Mouse (Mus musculus): ENCODE measurements around the gene Uhrf1. TPM values are rescaled to one million over a fixed set of nuclear protein-coding genes. Genes with fewer than 3 reads are reported as not detected.

The Uhrf1 gene
- total and polyA plus RNA-seq, 3 experiments = 161 to 220 (median 184) TPM

GRCm38 (mm10) chr17:56309191-56309945 is 6.2 kb downstream of the Uhrf1 start (continued):
- TF ChIP-seq E2F4 (IDR thresholded peaks at IDR 0.05; ENCODE audit: insufficient replicate concordance, low read depth, low read length) (no peak), TCF12 (IDR thresholded peaks at IDR 0.05; ENCODE audit: low read depth, low read length) (no peak), MAZ (IDR thresholded peaks at IDR 0.05; ENCODE audit: low read depth, low read length) (no peak), ZNF384 (IDR thresholded peaks at IDR 0.05; ENCODE audit: low read depth, low read length) (peak; percentile 29; the same call in 1 of the 2 replicates), TBP (conservative IDR thresholded peaks at IDR 0.05; ENCODE audit: low read depth, low read length) (no peak), RAD21 (IDR thresholded peaks at IDR 0.05; ENCODE audit: low read depth, low read length) (no peak), GABPA (IDR thresholded peaks at IDR 0.05; ENCODE audit: insufficient replicate concordance, low read depth, low read length) (no peak), MEF2A (IDR thresholded peaks at IDR 0.05; ENCODE audit: borderline replicate concordance, low read depth, low read length) (no peak)

- no peak for DNase-seq (ENCODE audit: extremely low read depth)
Observed at GRCm38 (mm10) chr17:56324419-56324818, 21.3 kb downstream of the Uhrf1 start.

GRCm38 (mm10) chr17:56325450-56326152 is 22.5 kb downstream of the Uhrf1 start, which contains the start of gene Kdm4b:
TSS of gene Kdm4b (plus strand) at chr17:56326062.
- Histone ChIP-seq H3K4me3 (replicated peaks in 1 of 3; ENCODE audit: low read depth in 2 of 3, low read length in 2 of 3, poor library complexity in 1 of 3) (peak within 1 kb of the TSS; percentile 68 to 75 (median 73)), H3K27ac (ENCODE audit: insufficient read depth, low read depth) (peak within 1 kb of the TSS; percentile 36), H3K79me2 (replicated peaks; ENCODE audit: control insufficient read depth, extremely low read depth, insufficient read depth, poor library complexity, severe bottlenecking) (peaks cover 5% of the 10 kb centered on the region), H3K9me3 (replicated peaks; ENCODE audit: low read length) (no peaks in the 10 kb centered on the region), H3K36me3 (replicated peaks in 1 of 2; ENCODE audit: control insufficient read depth in 1 of 2, insufficient read depth in 1 of 2, low read length in 1 of 2) (peaks cover 18 to 37% of the 10 kb centered on the region in 2 experiments), H3K9ac (ENCODE audit: insufficient read depth, low read depth) (peak within 1 kb of the TSS; percentile 64), H3K27me3 (replicated peaks) (no peaks in the 10 kb centered on the region), H3K4me1 (ENCODE audit: control insufficient read depth in 1 of 2, insufficient read depth in 2 of 2) (peaks cover 11 to 44% of the 10 kb centered on the region in 2 experiments), H3K4me2 (ENCODE audit: insufficient read depth, low read depth, poor library complexity, severe bottlenecking) (peak within 1 kb of the TSS; percentile 98)
- dilution Hi-C loops (cut with MboI; ENCODE audit: extremely low pct_ligation_motif_present, extremely low pct_unique_long_range_greater_than_20kb, low sequenced_read_pairs) = no loop called here
- in situ Hi-C loops (cut with MboI; ENCODE audit: low pct_ligation_motif_present, low pct_unique_long_range_greater_than_20kb, low sequenced_read_pairs) = no loop called here
- peak; percentile 98 for DNase-seq (ENCODE audit: extremely low read depth)
- peak; percentile 83 for TF ChIP-seq USF1 (IDR thresholded peaks at IDR 0.05; ENCODE audit: low read depth, low read length)
- peak; percentile 49; the same call in 1 of the 2 replicates for TF ChIP-seq ZMIZ1 (IDR thresholded peaks at IDR 0.05; ENCODE audit: low read depth, low read length)
- 0 out of 2 replicates have a peak, but pooled peaks have one; percentile 34 for TF ChIP-seq ELF1 (IDR thresholded peaks at IDR 0.05; ENCODE audit: low read depth, low read length)
- TF ChIP-seq RCOR1 (conservative IDR thresholded peaks at IDR 0.05; ENCODE audit: low read depth, low read length) = peak; percentile 17; the same call in 1 of the 2 replicates
- peak; percentile 60; the same call in 1 of the 2 replicates for TF ChIP-seq NELFE (IDR thresholded peaks at IDR 0.05; ENCODE audit: low read depth, low read length)
- peak; percentile 87 for TF ChIP-seq CHD2 (IDR thresholded peaks at IDR 0.05; ENCODE audit: low read length)
- TF ChIP-seq SMC3 (IDR thresholded peaks at IDR 0.05; ENCODE audit: low read depth, low read length) = no peak
- peak; percentile 60; the same call in 1 of the 2 replicates for TF ChIP-seq MAZ (IDR thresholded peaks at IDR 0.05; ENCODE audit: low read depth, low read length)
- TF ChIP-seq SIN3A (IDR thresholded peaks at IDR 0.05; ENCODE audit: low read length) = peak; percentile 48; the same call in 1 of the 2 replicates
- TF ChIP-seq NRF1 (IDR thresholded peaks at IDR 0.05; ENCODE audit: low read depth, low read length) = peak; percentile 37
- TF ChIP-seq MYC (IDR thresholded peaks at IDR 0.05; ENCODE audit: low read depth, low read length) = no peak
- no peak for TF ChIP-seq E2F4 (IDR thresholded peaks at IDR 0.05; ENCODE audit: insufficient replicate concordance, low read depth, low read length)
- no peak for TF ChIP-seq EP300 (IDR thresholded peaks at IDR 0.05; ENCODE audit: low read length)
- peak; percentile 38; the same call in 1 of the 2 replicates for TF ChIP-seq MAX (IDR thresholded peaks at IDR 0.05; ENCODE audit: low read length)
- peak; percentile 74 for TF ChIP-seq POLR2A (IDR thresholded peaks at IDR 0.05; ENCODE audit: low read depth, low read length)
- peak; percentile 72 for TF ChIP-seq USF2 (conservative IDR thresholded peaks at IDR 0.05; ENCODE audit: low read depth, low read length)

More at GRCm38 (mm10) chr17:56324419-56324818, 21.3 kb downstream of the Uhrf1 start:
- no peak for TF ChIP-seq MAX (IDR thresholded peaks at IDR 0.05; ENCODE audit: low read length)
- no peak for TF ChIP-seq ETS1 (conservative IDR thresholded peaks at IDR 0.05; ENCODE audit: low read depth, low read length)
- no peak for TF ChIP-seq ZKSCAN1 (IDR thresholded peaks at IDR 0.05; ENCODE audit: borderline replicate concordance, low read depth, low read length)
- no peak for TF ChIP-seq UBTF (IDR thresholded peaks at IDR 0.05; ENCODE audit: low read depth, low read length)
- no peak for TF ChIP-seq GABPA (IDR thresholded peaks at IDR 0.05; ENCODE audit: insufficient replicate concordance, low read depth, low read length)
- no peak for TF ChIP-seq MEF2A (IDR thresholded peaks at IDR 0.05; ENCODE audit: borderline replicate concordance, low read depth, low read length)
- TF ChIP-seq SIN3A (IDR thresholded peaks at IDR 0.05; ENCODE audit: low read length) = no peak
- no peak for TF ChIP-seq TCF12 (IDR thresholded peaks at IDR 0.05; ENCODE audit: low read depth, low read length)
- no peak for TF ChIP-seq RCOR1 (conservative IDR thresholded peaks at IDR 0.05; ENCODE audit: low read depth, low read length)
- no peak for TF ChIP-seq HCFC1 (IDR thresholded peaks at IDR 0.05; ENCODE audit: low read depth, low read length)
- TF ChIP-seq USF2 (conservative IDR thresholded peaks at IDR 0.05; ENCODE audit: low read depth, low read length) = no peak
- TF ChIP-seq USF1 (IDR thresholded peaks at IDR 0.05; ENCODE audit: low read depth, low read length) = no peak
- TF ChIP-seq RAD21 (IDR thresholded peaks at IDR 0.05; ENCODE audit: low read depth, low read length) = no peak
- dilution Hi-C loops (cut with MboI; ENCODE audit: extremely low pct_ligation_motif_present, extremely low pct_unique_long_range_greater_than_20kb, low sequenced_read_pairs) = no loop called here
- Histone ChIP-seq H3K36me3 (replicated peaks in 1 of 2; ENCODE audit: control insufficient read depth in 1 of 2, insufficient read depth in 1 of 2, low read length in 1 of 2) (peaks cover 30 to 48% of the 10 kb centered on the region in 2 experiments), H3K27ac (ENCODE audit: insufficient read depth, low read depth) (no peak overlapping the region), H3K4me1 (ENCODE audit: control insufficient read depth in 1 of 2, insufficient read depth in 2 of 2) (peaks cover 6 to 32% of the 10 kb centered on the region in 2 experiments; a peak in 3 of 4 replicates), H3K9ac (ENCODE audit: insufficient read depth, low read depth) (no peak overlapping the region), H3K79me2 (replicated peaks; ENCODE audit: control insufficient read depth, extremely low read depth, insufficient read depth, poor library complexity, severe bottlenecking) (peaks cover 5% of the 10 kb centered on the region), H3K9me3 (replicated peaks; ENCODE audit: low read length) (no peaks in the 10 kb centered on the region), H3K27me3 (replicated peaks) (no peaks in the 10 kb centered on the region), H3K4me2 (ENCODE audit: insufficient read depth, low read depth, poor library complexity, severe bottlenecking) (no peak overlapping the region), H3K4me3 (replicated peaks in 1 of 3; ENCODE audit: low read depth in 2 of 3, low read length in 2 of 3, poor library complexity in 1 of 3) (no peak overlapping the region)
- in situ Hi-C loops (cut with MboI; ENCODE audit: low pct_ligation_motif_present, low pct_unique_long_range_greater_than_20kb, low sequenced_read_pairs) = no loop called here
